Mouse (Mus musculus) megakaryocyte, adult 5-6 weeks (primary cell): Measurements from ENCODE around the gene Cdk15. TPM values are rescaled to one million over a fixed set of nuclear protein-coding genes. Genes with fewer than 3 reads are reported as not detected.

Experiments used
- ATAC-seq: 2 replicates; pipeline ENCODE4 v1.8.0; 2016; ENCODE audit warnings: mild to moderate bottlenecking, inconsistent platforms; ENCODE audit not compliant: poor library complexity, severe bottlenecking
- total RNA-seq, 2 experiments: library from RNA; stranded (forward) in 1 of 2; stranded (reverse) in 1 of 2; fragments of 153-499, 151-499 nt in 1 of 2; fragments of 221-1000, 200-1000 nt in 1 of 2; gene quantifications; 2 replicates each; pipeline versions ENCODE4 v1.2.3 to v1.2.4; 2015 to 2017

The Cdk15 gene
- not detected in 2 replicates for total RNA-seq (2015)
- not detected in 2 replicates for total RNA-seq (2017)

DNA sequence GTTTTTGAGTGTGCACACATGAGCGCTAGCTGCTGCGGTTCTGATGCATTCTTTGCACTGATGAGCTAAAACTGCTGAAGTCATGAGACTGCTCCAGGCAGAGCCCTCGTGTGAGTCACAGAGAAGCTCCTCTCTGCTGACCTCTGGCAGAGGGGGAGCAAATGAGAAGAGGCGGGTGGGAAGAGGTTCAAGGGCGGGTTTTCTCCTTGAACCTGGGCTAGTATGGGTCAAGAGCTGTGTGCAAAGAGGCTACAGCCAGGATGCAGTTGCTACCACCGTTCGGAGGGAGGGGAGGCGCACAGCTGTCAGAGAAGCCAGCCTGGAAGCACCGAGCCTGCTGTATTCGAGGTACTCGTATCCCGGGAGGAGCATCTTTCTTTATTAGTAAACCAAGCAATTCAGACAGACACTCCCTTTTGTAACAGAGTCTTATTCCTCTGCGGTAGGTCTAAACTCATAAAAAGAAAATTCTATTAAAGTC is at the start of gene Cdk15:
Gene Cdk15 (plus strand): TSS at position 156 of the 481 bp plus-strand sequence.
- no peak for ATAC-seq

GRCm38 (mm10) chr1:59208331-59208730 is 48.4 kb upstream of the Cdk15 start:
- no peak for ATAC-seq

- no peak for ATAC-seq
Observed at GRCm38 (mm10) chr1:59211651-59212050, 45.1 kb upstream of the Cdk15 start.

DNA sequence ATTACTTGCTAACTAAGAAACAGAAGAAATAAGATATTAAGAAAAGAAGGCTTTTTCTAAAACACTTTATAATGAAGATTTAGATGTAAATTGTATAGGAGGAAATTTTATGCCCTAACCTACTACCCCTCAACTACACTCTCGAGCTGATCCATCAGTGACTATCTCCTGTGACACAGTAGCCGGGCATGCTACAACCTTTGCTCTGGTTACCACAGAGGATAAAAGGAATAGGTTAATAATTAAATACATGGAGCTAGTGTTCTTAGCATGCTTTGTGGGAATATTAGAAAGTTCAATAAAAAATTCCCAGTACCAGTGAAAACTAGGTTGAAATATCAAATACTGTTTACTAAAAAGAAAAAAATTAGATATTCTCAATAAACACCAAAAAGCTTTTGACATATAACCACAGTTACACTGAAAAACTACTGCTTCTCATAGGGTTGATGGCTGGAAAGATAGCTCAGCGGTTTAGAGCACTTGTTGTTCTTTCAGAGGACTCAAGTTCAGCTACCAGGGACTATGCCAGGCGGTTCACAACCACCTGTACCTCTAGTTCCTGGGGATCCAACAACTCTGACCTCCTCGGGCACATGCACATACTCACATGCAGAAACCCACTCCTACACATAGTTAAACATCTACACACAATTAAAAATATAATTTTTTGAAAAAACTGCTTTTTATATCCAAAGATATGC is 44.5 kb upstream of the Cdk15 start:
- no peak for ATAC-seq

GRCm38 (mm10) chr1:59212951-59213350 is 43.8 kb upstream of the Cdk15 start:
- no peak for ATAC-seq

GRCm38 (mm10) chr1:59215446-59215845 is 41.3 kb upstream of the Cdk15 start:
- ATAC-seq, result no peak

GRCm38 (mm10) chr1:59220371-59220770 is 36.3 kb upstream of the Cdk15 start:
- no peak for ATAC-seq

DNA sequence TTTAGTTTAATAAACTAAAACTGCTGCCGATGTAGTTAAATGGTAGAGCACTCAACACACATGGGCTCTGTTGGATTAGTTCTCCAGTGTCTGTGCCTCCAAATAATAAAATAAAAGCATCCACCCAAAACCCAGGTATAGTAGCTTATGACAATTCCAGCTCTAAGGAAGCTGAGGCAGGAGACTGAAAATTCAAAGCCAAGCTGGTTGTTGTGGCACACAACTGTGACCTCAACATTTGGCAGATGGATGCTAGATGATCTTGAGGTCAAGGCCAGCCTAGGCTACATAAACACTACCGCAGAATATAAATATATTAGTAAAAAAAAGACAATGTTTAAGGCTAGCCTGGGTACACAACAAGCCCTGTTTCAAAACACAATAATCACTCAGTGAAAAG is 35.1 kb upstream of the Cdk15 start:
- ATAC-seq, result no peak

DNA sequence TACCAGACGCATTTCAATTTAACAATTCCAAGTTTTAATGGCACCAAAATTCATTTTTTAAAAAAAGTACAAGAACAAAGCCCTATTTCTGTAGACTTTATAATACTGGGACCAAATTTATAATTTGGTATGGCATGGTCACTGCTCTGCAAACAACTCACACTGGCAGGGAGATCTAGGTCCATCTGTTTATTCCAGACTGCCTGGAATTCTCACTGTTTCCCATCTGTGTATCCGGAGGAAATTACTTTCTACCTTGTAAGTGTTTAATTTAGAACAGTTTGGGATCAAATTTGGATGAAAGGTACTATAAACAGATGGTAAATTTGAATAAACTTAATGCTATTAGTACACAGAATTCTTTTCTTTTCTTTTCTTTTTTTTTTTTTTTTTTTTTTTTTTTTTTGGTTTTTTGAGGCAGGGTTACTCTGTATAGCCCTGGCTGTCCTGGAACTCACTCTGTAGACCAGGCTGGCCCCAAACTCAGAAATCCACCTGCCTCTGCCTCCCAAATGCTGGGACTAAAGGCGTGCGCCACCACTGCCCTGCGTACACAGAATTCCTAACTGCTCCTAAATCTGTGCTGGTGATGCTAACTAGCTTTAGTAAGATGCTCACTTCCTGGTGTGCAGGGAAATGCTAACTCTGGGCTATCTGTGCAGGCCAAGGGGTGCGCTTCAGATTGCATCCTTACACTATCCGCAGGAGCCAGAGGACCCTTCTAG is 34.4 kb upstream of the Cdk15 start:
- ATAC-seq, result no peak

DNA sequence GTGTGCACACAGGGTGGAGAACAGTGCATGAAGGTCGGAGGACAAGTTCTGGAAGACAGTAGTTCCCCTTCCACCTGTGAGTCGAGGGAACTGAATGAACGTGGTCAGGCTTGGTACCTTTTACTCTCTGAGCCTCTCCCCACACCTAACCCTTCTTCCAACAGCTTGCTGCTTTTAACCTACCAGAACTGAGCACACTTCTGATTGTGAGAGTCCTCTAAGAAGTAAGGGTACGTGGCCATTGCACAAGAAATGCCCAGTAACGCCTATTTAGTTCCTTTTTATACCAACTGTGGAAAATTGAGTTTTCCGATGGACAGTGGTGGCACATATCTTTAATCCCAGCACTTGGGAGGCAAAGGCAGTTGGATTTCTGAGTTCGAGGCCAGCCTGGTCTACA is 28.2 kb upstream of the Cdk15 start:
- ATAC-seq, result peak; percentile 27; the same call in 1 of the 2 replicates

- ATAC-seq, result no peak
Observed at GRCm38 (mm10) chr1:59229187-59229586, 27.5 kb upstream of the Cdk15 start.

- ATAC-seq, result peak; percentile 95
Observed at GRCm38 (mm10) chr1:59236856-59237441, 19.8 kb upstream of the Cdk15 start, which contains the start of gene Als2. TSS of gene Als2 (minus strand) at chr1:59237231.

GRCm38 (mm10) chr1:59237614-59238211 is 19.0 kb upstream of the Cdk15 start:
- peak; percentile 71 for ATAC-seq

DNA sequence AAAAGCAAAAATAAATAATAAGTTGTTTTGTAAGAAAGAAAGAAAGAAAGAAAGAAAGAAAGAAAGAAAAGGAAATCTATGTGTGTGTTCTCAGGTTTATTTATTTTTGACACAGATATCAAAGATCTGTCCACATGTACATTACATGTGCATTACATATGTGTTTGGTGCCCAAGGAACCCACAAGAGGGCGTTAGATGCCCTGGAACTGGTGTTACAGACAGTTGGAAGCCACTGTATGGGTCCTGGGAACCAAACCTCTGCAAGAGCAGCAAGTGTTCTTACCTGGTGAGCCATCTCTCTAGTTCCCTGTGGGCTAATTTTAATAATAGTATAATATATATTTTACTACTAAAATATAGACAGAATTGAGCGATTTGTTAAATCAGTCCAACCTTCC is 12.9 kb upstream of the Cdk15 start:
- no peak for ATAC-seq

DNA sequence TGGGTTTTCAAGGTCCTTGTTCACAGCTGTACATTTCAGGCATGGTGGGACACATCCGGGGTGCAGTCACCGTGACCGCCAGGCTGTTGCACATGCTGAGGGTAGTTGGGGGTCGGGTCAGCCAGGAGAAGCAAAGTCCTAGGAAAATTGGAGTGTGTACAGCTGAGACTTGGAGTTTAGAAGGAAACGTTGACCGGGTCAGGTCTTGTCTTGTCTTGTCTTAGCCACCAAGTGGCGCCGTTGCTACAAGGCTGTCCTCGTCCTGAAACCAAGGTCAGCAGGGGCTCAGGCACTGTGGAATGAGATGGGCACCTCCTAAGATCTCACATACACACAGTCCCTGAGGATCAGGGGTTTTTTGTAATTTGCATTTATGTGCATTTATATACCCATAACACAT is 9.1 kb upstream of the Cdk15 start:
- 0 out of 2 replicates have a peak, but pooled peaks have one; percentile 47 for ATAC-seq

DNA sequence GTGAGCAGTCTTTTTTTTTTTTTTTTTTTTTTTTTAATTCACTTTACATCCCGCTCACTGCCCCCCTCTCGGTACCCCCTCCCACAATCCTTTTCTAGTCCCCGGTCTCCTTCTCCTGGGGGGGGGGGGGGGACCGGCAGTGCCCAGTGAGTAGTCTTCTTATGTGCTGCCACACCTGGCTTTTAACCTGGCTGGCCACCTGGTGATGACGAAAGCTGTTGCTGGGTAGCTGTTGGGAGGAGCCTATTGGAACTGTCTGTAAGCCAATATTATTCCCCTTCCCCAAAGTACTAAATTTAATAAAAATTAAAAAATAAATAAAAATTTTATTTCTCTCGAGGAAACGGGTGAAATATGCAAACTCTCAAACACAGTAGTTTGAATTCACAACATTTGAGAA is 3.9 kb upstream of the Cdk15 start:
- no peak for ATAC-seq

DNA sequence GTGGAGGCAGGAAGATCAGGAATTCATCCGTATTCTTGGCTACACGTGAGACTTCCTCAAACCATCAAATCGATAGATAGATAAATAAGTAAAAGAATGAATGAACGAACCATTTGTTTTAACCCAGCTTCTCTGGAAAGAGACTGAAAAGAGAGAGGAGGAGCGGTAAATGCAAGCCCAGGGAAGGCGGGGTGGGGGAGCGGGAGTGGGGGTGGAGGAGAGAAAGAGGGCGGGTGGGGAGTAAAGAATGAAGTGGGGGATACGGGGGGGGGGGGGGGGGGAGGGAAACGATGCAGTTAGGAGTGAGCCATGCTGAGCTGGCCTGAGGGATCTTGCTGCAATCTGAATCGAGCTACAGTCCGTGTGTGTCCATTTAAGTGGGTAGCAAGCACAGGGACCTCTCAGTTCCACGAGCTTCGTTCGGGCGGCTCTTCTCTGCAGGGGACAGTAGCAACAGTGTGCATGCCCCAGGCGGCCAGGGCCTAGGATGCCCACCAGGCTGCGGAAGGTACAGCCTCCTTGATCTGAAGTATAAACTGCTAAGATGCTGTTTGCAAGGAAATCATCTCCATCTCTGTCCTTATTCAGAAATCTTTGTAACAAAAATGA is 3.3 kb upstream of the Cdk15 start:
- no peak for ATAC-seq

DNA sequence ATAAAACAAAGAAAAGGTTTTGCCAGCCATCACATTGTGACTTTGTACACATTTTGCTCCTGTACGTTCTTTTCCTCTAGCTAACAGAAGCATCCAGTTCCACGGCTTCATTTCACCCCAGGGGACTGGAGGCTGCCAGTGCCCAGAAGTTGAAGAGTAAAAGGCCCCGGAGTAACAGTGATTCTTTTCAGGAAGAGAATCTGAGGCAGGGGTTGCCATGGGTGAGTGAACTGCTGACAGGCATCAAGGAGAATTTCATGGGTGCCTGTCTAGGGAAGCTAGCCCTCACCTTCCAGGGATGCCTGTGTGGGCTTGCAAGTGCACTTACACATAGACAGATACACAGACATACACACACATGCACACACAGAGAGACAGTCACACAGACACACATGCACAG is 1.0 kb downstream of the Cdk15 start:
- no peak for ATAC-seq

GRCm38 (mm10) chr1:59268931-59269330 is 12.2 kb downstream of the Cdk15 start:
- no peak for ATAC-seq

DNA sequence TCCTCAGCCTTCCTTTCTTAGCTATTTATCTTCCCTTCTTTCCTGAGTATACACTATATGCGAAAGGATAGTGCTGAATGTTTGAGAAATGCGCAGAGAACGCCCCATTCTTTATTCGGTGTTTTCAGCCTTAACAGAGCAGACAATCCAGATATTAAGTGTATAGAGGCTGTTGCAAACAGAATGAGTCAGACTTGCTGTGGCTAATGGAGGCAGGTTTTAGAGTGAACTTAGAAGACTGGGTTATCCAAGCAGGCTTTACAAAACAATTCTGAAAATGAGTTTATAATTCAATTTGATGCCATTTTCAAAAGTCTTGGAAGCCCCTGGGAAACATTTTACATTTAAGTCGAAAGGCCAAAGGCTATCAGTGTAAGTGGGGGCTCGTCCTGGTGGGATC is 12.8 kb downstream of the Cdk15 start:
- ATAC-seq, result no peak
